Mouse (Mus musculus) bone marrow, adult 2 months (tissue): ENCODE data around the gene Kcnj5.

Source experiments
- CTCF ChIP-seq: fragments of 200-500 bp; IDR thresholded peaks from 2 replicates; pipeline ENCODE4 v1.5.1; 2011; ENCODE audit warnings: low read length, control low read depth; ENCODE audit not compliant: control insufficient read depth, insufficient read depth
- POLR2A ChIP-seq: fragments of 200-500 bp; IDR thresholded peaks from 2 replicates; pipeline ENCODE4 v1.6.1; 2011; ENCODE audit warnings: low read depth, mild to moderate bottlenecking, control low read depth, low read length, borderline replicate concordance; ENCODE audit not compliant: control insufficient read depth

GRCm38 (mm10) chr9:32295061-32295800, 48.9 kb downstream of the Kcnj5 start:
- no peak for TF ChIP-seq CTCF
- no peak for TF ChIP-seq POLR2A
